Mouse (Mus musculus) midbrain, embryonic 11.5 days (tissue): ENCODE data around the gene Susd2. TPM values are rescaled to one million over a fixed set of nuclear protein-coding genes. Genes with fewer than 3 reads are reported as not detected.

ENCODE experiments used
- ATAC-seq: fragments of 200-750 bp; cut with Nextera tagmentation; 2 replicates; pipeline ENCODE4 v1.8.0; 2017; ENCODE audit warnings: moderate TSS enrichment, moderate library complexity; ENCODE audit not compliant: low FRiP score
- DNase-seq: peaks from one replicate; pipeline ENCODE4 v3.0.0; 2015; ENCODE audit warnings: low spot score; ENCODE audit errors: missing footprints
- H3K27ac ChIP-seq: fragments of 300-500 bp; sonication (generic); 2 replicates; pipeline ENCODE4 v1.5.1; 2014; ENCODE audit warnings: low read depth, low read length
- H3K27me3 ChIP-seq: fragments of 300-500 bp; sonication (generic); 2 replicates; pipeline ENCODE4 v1.6.1; 2014; ENCODE audit warnings: mild to moderate bottlenecking, low read length, moderate library complexity, mixed read lengths; ENCODE audit not compliant: control insufficient read depth, insufficient read depth
- H3K36me3 ChIP-seq: fragments of 300-500 bp; sonication (generic); 2 replicates; pipeline ENCODE4 v1.6.1; 2014; ENCODE audit warnings: mild to moderate bottlenecking, low read length, moderate library complexity, mixed read lengths; ENCODE audit not compliant: control insufficient read depth, insufficient read depth
- H3K4me1 ChIP-seq: fragments of 300-500 bp; sonication (generic); 2 replicates; pipeline ENCODE4 v1.6.1; 2014; ENCODE audit warnings: low read length; ENCODE audit not compliant: control insufficient read depth, insufficient read depth
- H3K4me2 ChIP-seq: fragments of 300-500 bp; sonication (generic); 2 replicates; pipeline ENCODE4 v1.6.1; 2014; ENCODE audit warnings: mild to moderate bottlenecking, moderate library complexity
- H3K4me3 ChIP-seq: fragments of 300-500 bp; sonication (generic); 2 replicates; pipeline ENCODE4 v1.5.1; 2014; ENCODE audit warnings: low read depth, low read length
- H3K9ac ChIP-seq: fragments of 300-500 bp; sonication (generic); 2 replicates; pipeline ENCODE4 v1.6.1; 2014; ENCODE audit warnings: low read length
- H3K9me3 ChIP-seq: fragments of 300-500 bp; sonication (generic); 2 replicates; pipeline ENCODE4 v1.6.1; 2016; ENCODE audit warnings: low read length; ENCODE audit not compliant: control insufficient read depth
- WGBS: fragments of 180-500 bp; shearing (Covaris S2); extraction: QIAGEN DNeasy Blood & Tissue Kit; methylation state at CpG from one replicate; pipeline ENCODE4 v1.1.7; 2014; 5-methylcytosine and 5-hydroxymethylcytosine counted together
- polyA plus RNA-seq: library from polyadenylated mRNA; unstranded; fragments of >200 nt; fragmentation: Nextera tagmentation; extraction: Ambion mirVana; gene quantifications from 2 replicates; pipeline ENCODE4 v1.2.1, GENCODE M21; 2014

The Susd2 gene
- polyA plus RNA-seq, 1 experiment from 2014 or later, result 1.6 TPM

DNA sequence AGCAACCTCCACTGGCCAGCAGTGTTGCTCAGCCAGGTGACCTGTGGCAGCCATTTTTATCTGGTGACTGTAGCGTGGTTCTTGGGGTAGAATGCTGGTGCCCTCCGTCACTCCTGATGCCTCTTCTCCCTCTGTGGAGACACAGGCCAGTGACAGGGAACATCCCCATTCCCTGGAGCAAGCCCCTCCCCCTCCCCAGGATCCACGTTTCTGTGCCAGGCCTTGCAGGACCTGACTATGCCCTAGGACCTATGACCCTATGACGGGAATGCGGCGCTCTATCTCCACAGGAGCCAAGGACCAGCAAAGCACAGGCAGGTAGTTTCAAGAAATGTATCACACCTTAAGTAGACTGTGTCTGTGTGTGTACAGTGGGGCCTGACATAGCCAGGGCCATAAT is 4.3 kb upstream of the Susd2 start:
- 91% methylated on average over 6 of the region's 6 CpGs for WGBS
- no peak overlapping the region for H3K4me3 ChIP-seq
- no peak overlapping the region for H3K27ac ChIP-seq
- no peak overlapping the region for H3K9ac ChIP-seq
- ATAC-seq (no peak), DNase-seq (no peak)
- H3K9me3 ChIP-seq, result no peaks in the 10 kb centered on the region
- H3K27me3 ChIP-seq, result no peaks in the 10 kb centered on the region
- peaks cover 13% of the 10 kb centered on the region for H3K36me3 ChIP-seq
- H3K4me2 ChIP-seq, result no peak overlapping the region
- H3K4me1 ChIP-seq, result peaks cover 11% of the 10 kb centered on the region; the same call in 1 of the 2 replicates

DNA sequence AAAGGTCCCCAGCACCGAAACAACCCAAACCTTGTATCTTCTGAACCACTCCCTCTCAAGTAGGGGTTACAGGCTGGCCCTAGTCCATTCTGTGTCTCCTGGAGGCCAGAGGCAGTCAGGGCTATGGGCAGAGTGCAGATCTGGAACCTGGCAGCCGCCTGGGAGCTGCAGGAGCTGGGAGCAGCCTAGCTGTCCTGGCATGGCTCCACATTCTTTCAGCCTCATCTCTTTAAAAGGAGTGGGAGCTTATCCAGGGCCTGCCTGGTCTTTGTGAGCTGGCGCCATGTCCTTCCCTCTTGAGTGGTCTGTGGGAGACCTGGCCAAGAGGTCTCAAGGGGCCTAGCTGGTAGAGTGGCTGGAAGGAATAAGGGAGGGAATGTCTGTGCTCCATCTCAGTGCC is 3.6 kb upstream of the Susd2 start:
- Histone ChIP-seq H3K27ac (no peak overlapping the region), H3K9me3 (no peaks in the 10 kb centered on the region), H3K4me1 (peaks cover 11% of the 10 kb centered on the region; the same call in 1 of the 2 replicates), H3K4me3 (no peak overlapping the region), H3K9ac (no peak overlapping the region), H3K4me2 (no peak overlapping the region), H3K36me3 (peaks cover 7% of the 10 kb centered on the region), H3K27me3 (no peaks in the 10 kb centered on the region)
- ATAC-seq (no peak), DNase-seq (peak; percentile 37)
- WGBS, result 90% methylated on average over 3 of the region's 3 CpGs

DNA sequence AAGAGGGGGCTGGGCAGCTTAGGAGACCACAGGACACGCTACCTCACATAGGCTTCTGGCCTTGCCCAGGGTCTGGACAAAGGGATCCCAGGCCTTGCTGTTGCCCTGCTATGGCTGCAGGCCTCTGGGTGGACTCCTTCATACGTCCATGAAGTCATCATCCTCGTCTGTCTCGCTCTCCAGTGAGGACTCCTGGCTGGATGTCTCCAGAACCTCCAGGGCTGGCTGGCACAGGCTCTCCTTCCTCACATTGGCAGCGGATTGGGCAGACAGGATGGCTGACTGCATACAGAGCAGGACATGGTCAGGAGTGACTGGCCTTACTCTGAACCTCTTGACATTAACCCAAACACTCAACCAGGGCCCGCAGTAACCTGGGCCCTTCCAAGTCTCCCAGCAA is 2.6 kb upstream of the Susd2 start:
- H3K4me1 ChIP-seq, result peaks cover 11% of the 10 kb centered on the region; the same call in 1 of the 2 replicates
- H3K9me3 ChIP-seq, result no peaks in the 10 kb centered on the region
- H3K27ac ChIP-seq, result no peak overlapping the region
- H3K27me3 ChIP-seq, result no peaks in the 10 kb centered on the region
- no peak overlapping the region for H3K4me2 ChIP-seq
- peak; percentile 37 for DNase-seq
- no peak for ATAC-seq
- H3K36me3 ChIP-seq, result peaks cover 7% of the 10 kb centered on the region
- H3K4me3 ChIP-seq, result no peak overlapping the region
- 97% methylated on average over 6 of the region's 6 CpGs for WGBS
- H3K9ac ChIP-seq, result no peak overlapping the region

DNA sequence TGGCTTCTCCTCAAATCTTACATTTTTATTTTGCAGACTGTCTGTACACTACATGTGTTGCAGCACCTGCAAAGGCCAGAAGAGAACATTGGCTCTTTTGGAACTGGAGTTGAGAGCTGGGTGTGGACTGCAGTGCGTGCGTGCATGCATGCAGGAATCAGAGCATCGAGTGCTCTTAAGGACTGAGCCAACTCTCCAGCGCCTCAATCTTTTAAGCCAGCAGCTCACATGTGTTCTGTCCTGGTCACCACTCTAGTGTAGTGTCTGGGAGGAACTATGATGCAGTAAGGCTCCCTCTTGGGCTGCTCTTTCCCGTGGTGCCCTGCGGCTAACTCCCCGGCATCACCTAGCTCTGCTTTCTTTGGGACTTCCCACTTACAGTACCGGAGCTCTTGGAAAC is 1.8 kb upstream of the Susd2 start:
- WGBS, result 91% methylated on average over 8 of the region's 8 CpGs
- no peak overlapping the region for H3K4me3 ChIP-seq
- DNase-seq (no peak), ATAC-seq (no peak)
- H3K27me3 ChIP-seq, result no peaks in the 10 kb centered on the region
- peaks cover 5% of the 10 kb centered on the region for H3K36me3 ChIP-seq
- H3K27ac ChIP-seq, result no peak overlapping the region
- no peak overlapping the region for H3K4me2 ChIP-seq
- no peaks in the 10 kb centered on the region for H3K9me3 ChIP-seq
- no peak overlapping the region for H3K9ac ChIP-seq
- peaks cover 11% of the 10 kb centered on the region; the same call in 1 of the 2 replicates for H3K4me1 ChIP-seq

DNA sequence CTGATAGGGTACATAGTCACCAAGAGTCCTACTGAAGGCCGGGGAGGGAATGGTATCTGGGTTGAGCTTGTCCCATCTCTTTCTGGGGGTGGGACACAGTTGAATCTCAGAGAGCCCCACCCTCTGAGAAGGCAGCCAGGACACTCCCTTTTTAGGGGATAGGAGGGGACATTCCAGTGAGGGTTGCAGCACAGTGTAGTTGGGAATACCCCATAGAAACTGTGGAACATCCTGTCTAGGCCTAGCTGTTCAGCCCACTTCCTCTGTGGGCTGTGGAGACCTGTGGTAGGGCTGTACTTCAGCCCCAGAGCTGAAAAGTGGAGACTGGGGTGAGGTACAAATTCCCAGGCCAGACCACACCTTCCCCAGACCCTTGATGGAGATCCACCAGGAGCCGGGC is 917 bp downstream of the Susd2 start:
- Histone ChIP-seq H3K4me1 (peaks cover 11% of the 10 kb centered on the region; the same call in 1 of the 2 replicates), H3K27me3 (no peaks in the 10 kb centered on the region), H3K36me3 (peaks cover 2% of the 10 kb centered on the region; the same call in 1 of the 2 replicates), H3K4me2 (no peak overlapping the region), H3K9ac (no peak overlapping the region; the same call in 1 of the 2 replicates), H3K27ac (no peak overlapping the region), H3K4me3 (no peak overlapping the region), H3K9me3 (no peaks in the 10 kb centered on the region)
- ATAC-seq, result no peak
- DNase-seq, result no peak
- 88% methylated on average over 2 of the region's 2 CpGs for WGBS

DNA sequence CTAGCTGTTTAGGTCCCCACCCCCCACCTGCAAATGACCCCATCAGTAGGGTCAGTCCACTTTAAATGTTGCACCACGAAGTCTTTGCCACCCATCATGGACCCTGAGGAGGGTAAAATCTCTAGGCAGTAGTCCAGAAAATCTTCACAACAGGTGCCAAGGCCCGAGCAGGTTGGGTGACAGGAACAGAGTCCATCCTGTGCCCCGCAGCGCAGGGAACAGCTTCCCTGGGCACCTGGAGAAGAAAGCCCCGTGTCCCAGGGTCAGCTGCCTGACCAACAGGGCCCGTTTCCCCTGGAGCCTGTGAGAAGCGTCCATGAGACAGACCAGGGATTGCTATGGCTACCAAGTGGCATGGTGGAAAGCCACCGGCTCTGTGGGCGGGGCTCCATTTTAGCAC is 1.4 kb downstream of the Susd2 start:
- H3K27ac ChIP-seq, result no peak overlapping the region

DNA sequence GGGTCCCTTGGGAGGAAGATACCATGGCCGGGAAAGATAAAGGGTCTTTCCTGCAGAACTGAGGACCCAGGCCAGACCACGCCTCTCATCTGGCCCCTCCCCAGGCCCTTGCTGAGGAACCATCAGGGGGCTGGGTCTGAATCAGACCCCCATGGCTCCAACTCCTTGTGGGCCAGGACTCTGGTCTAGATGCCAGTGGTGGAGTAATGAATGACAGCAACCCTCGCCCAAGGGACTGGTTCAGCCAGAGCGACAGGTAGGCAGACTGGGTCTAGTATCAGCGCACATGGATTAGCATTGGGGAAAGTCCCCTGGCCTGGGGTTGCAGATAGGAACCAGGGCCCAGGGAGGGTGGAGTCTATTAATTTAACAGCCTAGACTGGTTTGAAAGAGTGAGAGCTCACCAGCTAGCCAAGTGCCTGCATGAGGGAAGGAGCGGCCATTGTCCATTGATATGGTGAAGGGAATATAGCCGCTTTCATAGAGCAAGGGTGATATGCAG is 2.0 kb downstream of the Susd2 start:
- H3K4me2 ChIP-seq, result no peak overlapping the region
- WGBS, result 89% methylated on average over 7 of the region's 7 CpGs

More for the DNA sequence above, 1.4 kb downstream of the Susd2 start:
- DNase-seq (no peak), ATAC-seq (no peak)
- no peaks in the 10 kb centered on the region for H3K27me3 ChIP-seq
- no peak overlapping the region for H3K4me3 ChIP-seq
- WGBS, result 80% methylated on average over 9 of the region's 9 CpGs
- no peak overlapping the region for H3K4me2 ChIP-seq
- peaks cover 11% of the 10 kb centered on the region; the same call in 1 of the 2 replicates for H3K4me1 ChIP-seq
- H3K9me3 ChIP-seq, result no peaks in the 10 kb centered on the region
- H3K9ac ChIP-seq, result no peak overlapping the region
- 0 out of 2 replicates have a peak, but pooled peaks cover 2% of the 10 kb centered on the region for H3K36me3 ChIP-seq

DNA sequence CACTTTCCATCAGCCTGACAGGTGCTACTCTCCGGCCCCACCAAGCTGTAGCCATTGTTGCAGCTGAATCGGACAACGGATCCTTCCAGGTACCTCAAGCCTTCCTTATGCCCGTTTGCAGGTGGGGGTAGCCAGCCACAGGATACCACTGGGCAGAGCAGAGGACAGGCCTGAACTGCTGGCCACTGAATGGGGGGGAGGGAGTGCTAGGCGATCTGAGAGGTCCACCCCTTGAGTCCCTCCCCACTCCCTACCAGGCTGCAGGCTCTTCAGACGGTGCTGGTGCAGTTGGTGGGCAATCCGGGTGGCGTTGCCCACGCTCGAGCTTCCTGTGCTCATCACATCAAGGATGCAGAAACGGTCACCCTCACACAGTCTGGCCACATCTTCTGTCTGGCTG is 6.1 kb downstream of the Susd2 start:
- no peak overlapping the region for H3K4me2 ChIP-seq
- H3K36me3 ChIP-seq, result no peaks in the 10 kb centered on the region
- H3K4me3 ChIP-seq, result no peak overlapping the region
- no peak overlapping the region for H3K9ac ChIP-seq
- WGBS, result 89% methylated on average over 11 of the region's 11 CpGs
- H3K9me3 ChIP-seq, result no peaks in the 10 kb centered on the region
- no peak overlapping the region for H3K27ac ChIP-seq
- DNase-seq (peak; percentile 66), ATAC-seq (no peak)
- no peaks in the 10 kb centered on the region for H3K27me3 ChIP-seq
- H3K4me1 ChIP-seq, result no peaks in the 10 kb centered on the region

More for the DNA sequence above, 2.0 kb downstream of the Susd2 start:
- ATAC-seq (no peak), DNase-seq (peak; percentile 72)
- H3K36me3 ChIP-seq, result 0 out of 2 replicates have a peak, but pooled peaks cover 2% of the 10 kb centered on the region
- no peaks in the 10 kb centered on the region for H3K27me3 ChIP-seq
- no peaks in the 10 kb centered on the region for H3K9me3 ChIP-seq
- no peak overlapping the region for H3K4me3 ChIP-seq
- H3K9ac ChIP-seq, result no peak overlapping the region
- peaks cover 11% of the 10 kb centered on the region; the same call in 1 of the 2 replicates for H3K4me1 ChIP-seq
- H3K27ac ChIP-seq, result no peak overlapping the region

DNA sequence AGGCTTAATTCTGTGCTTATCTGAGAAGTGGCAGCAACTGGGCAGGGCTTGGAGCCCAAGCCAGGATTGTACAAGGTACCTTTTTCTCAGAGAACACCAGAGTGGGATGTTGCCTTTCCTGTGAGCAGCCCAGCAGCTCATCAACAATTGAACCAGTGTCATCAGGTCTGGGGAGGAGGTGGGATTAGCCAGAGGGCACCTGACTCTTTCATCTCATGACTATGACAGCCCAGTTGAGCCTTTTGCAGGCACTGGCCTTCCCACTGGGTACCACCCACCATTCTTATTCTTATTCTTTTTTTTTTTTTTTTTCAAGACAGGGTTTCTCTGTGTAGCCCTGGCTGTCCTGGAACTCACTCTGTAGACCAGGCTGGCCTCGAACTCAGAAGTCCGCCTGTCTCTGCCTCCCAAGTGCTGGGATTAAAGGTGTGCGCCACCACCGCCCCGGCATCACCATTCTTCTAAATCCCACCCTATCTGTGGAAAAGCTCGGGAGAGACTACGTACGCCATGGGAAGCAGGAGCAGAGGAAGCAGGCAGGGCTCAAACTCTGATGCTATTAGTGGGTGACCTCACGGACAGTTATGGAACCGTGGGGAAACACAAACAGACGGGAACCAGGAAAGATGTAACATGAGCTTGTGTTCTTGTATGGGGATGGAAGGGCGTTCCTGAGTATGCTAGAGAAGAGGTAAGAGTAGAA is 7.6 kb downstream of the Susd2 start:
- no peak overlapping the region for H3K4me3 ChIP-seq
- no peaks in the 10 kb centered on the region for H3K27me3 ChIP-seq
- no peaks in the 10 kb centered on the region for H3K36me3 ChIP-seq
- no peak overlapping the region for H3K27ac ChIP-seq
- no peaks in the 10 kb centered on the region for H3K4me1 ChIP-seq
- peak; percentile 53 for DNase-seq
- no peaks in the 10 kb centered on the region for H3K9me3 ChIP-seq
- H3K9ac ChIP-seq, result no peak overlapping the region
- no peak overlapping the region for H3K4me2 ChIP-seq
- 92% methylated on average over 10 of the region's 12 CpGs for WGBS
- peak; percentile 34; the same call in 1 of the 2 replicates for ATAC-seq
